Mouse (Mus musculus) lung, postnatal 0 days (tissue): Measurements from ENCODE around the gene Stat5a.

ENCODE experiments used
- CTCF ChIP-seq: IDR thresholded peaks from 2 replicates; pipeline ENCODE4 v1.5.1; 2016; ENCODE audit warnings: antibody characterized with exemption, mild to moderate bottlenecking
- EP300 ChIP-seq: IDR thresholded peaks from 2 replicates; pipeline ENCODE4 v1.6.1; 2016; ENCODE audit warnings: antibody characterized with exemption, mild to moderate bottlenecking, control low read depth

DNA sequence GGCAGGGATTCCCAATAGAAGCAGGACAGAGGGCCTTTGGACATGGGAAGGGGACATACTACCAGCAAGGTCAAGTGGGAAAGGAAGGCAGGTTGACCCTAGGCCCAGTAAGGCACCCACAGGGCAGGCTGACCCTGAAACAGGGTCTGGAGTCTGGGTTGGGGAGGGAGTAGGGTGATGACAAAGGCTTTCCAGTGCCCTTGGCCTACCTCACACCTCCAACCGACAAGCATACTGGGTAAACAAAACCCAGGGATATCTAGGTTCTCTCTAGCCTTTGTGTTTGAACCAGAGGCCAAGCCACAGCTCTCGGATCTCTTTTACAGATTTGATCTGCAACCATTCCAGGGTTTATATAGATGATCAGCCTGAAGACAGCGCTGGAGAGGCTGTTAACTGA is 28.6 kb downstream of the Stat5a start:
- TF ChIP-seq CTCF (no peak), EP300 (no peak)
